Mouse (Mus musculus): Measurements from ENCODE around the gene Ldhd. TPM values are rescaled to one million over a fixed set of nuclear protein-coding genes. Genes with fewer than 3 reads are reported as not detected.

The Ldhd gene
- polyA plus RNA-seq, 1 experiment from 2014 or later = 0.85 TPM

GRCm38 (mm10) chr8:111595712-111596484 is 34.3 kb downstream of the Ldhd start:
- peak; percentile 91 for ATAC-seq
- peak overlapping the region; percentile 83 for H3K27ac ChIP-seq (ENCODE audit: low read depth)
- whole genome bisulfite sequencing (ENCODE audit: insufficient replicate concordance) = 10% methylated on average over 15 of the region's 15 CpGs

GRCm38 (mm10) chr8:111594951-111595350 is 35.2 kb downstream of the Ldhd start:
- no peak for DNase-seq
- no peaks in the 10 kb centered on the region for H3K9me3 ChIP-seq (ENCODE audit: low read length)
- 68% methylated on average over 2 of the region's 2 CpGs for WGBS (ENCODE audit: insufficient replicate concordance)
- no peaks in the 10 kb centered on the region; the same call in 1 of the 2 replicates for H3K36me3 ChIP-seq (replicated peaks; ENCODE audit: insufficient read depth, low read length)
- no peak overlapping the region for H3K9ac ChIP-seq (replicated peaks)
- no peak for TF ChIP-seq EP300 (IDR thresholded peaks at IDR 0.05; ENCODE audit: low read depth)
- no peak for TF ChIP-seq CTCF (IDR thresholded peaks at IDR 0.05; ENCODE audit: low read depth)
- no peaks in the 10 kb centered on the region for H3K27me3 ChIP-seq (ENCODE audit: insufficient read depth, low read length)
- no peak overlapping the region for H3K4me3 ChIP-seq (ENCODE audit: low read depth, low read length)
- H3K27ac ChIP-seq (ENCODE audit: low read depth) = peak overlapping the region; percentile 83
- no peak for ATAC-seq
- peak overlapping the region; percentile 62; the same call in 1 of the 2 replicates for H3K4me2 ChIP-seq (ENCODE audit: low read depth, low read length)
- peaks cover 47% of the 10 kb centered on the region for H3K4me1 ChIP-seq (ENCODE audit: insufficient read depth)

More at GRCm38 (mm10) chr8:111595712-111596484, 34.3 kb downstream of the Ldhd start:
- Histone ChIP-seq H3K36me3 (replicated peaks; ENCODE audit: insufficient read depth, low read length) (no peaks in the 10 kb centered on the region; the same call in 1 of the 2 replicates), H3K9ac (replicated peaks) (peak overlapping the region; percentile 18), H3K4me2 (ENCODE audit: low read depth, low read length) (peak overlapping the region; percentile 62), H3K4me3 (ENCODE audit: low read depth, low read length) (peak overlapping the region; percentile 19; the same call in 1 of the 2 replicates), H3K4me1 (ENCODE audit: insufficient read depth) (peaks cover 47% of the 10 kb centered on the region), H3K9me3 (ENCODE audit: low read length) (no peaks in the 10 kb centered on the region), H3K27me3 (ENCODE audit: insufficient read depth, low read length) (no peaks in the 10 kb centered on the region)
- TF ChIP-seq CTCF (IDR thresholded peaks at IDR 0.05; ENCODE audit: low read depth) = no peak
- TF ChIP-seq EP300 (IDR thresholded peaks at IDR 0.05; ENCODE audit: low read depth) = peak; percentile 87
- DNase-seq = peak; percentile 80

GRCm38 (mm10) chr8:111594044-111594840 is 35.9 kb downstream of the Ldhd start:
- Histone ChIP-seq H3K9me3 (ENCODE audit: low read length) (no peaks in the 10 kb centered on the region), H3K4me1 (ENCODE audit: insufficient read depth) (peaks cover 47% of the 10 kb centered on the region), H3K27me3 (ENCODE audit: insufficient read depth, low read length) (no peaks in the 10 kb centered on the region), H3K4me3 (ENCODE audit: low read depth, low read length) (no peak overlapping the region), H3K27ac (ENCODE audit: low read depth) (peak overlapping the region; percentile 83; the same call in 1 of the 2 replicates), H3K9ac (replicated peaks) (no peak overlapping the region), H3K4me2 (ENCODE audit: low read depth, low read length) (no peak overlapping the region), H3K36me3 (replicated peaks; ENCODE audit: insufficient read depth, low read length) (no peaks in the 10 kb centered on the region; the same call in 1 of the 2 replicates)
- ATAC-seq (no peak), DNase-seq (no peak)
- WGBS (ENCODE audit: insufficient replicate concordance) = 43% methylated on average over 3 of the region's 3 CpGs
- no peak for TF ChIP-seq EP300 (IDR thresholded peaks at IDR 0.05; ENCODE audit: low read depth)
- TF ChIP-seq CTCF (IDR thresholded peaks at IDR 0.05; ENCODE audit: low read depth) = no peak

DNA sequence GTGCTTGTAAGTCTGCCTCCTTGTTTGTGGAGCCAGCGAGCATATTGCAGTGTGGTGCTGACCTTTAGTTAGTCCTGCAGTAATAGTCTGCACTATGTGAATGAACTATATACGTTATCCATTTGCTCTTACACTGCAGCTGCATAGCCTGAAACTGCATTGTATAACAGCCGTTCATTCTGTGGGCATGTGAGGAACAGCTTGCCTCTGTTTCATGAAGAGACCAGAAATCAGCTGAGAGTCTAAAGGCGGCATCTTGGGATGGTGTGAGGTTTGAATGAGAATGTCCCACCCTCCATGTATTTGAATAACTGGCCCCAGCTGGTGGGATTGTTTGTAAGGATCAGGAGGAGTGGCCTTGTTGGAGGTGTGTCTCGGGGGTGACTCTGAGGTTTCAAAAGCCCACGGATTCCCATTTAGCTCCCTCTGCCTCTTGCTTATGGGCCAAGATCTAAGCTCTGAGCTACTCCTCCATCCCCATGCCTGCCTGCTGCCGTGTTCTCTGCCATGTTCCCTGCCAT is 37.7 kb downstream of the Ldhd start:
- no peak overlapping the region for H3K4me2 ChIP-seq (ENCODE audit: low read depth, low read length)
- DNase-seq (no peak), ATAC-seq (no peak)
- H3K27ac ChIP-seq (ENCODE audit: low read depth) = no peak overlapping the region
- TF ChIP-seq EP300 (IDR thresholded peaks at IDR 0.05; ENCODE audit: low read depth) (no peak), CTCF (IDR thresholded peaks at IDR 0.05; ENCODE audit: low read depth) (no peak)
- no peaks in the 10 kb centered on the region; the same call in 1 of the 2 replicates for H3K36me3 ChIP-seq (replicated peaks; ENCODE audit: insufficient read depth, low read length)
- WGBS (ENCODE audit: insufficient replicate concordance) = 63% methylated on average over 7 of the region's 7 CpGs
- H3K9me3 ChIP-seq (ENCODE audit: low read length) = no peaks in the 10 kb centered on the region
- no peak overlapping the region for H3K9ac ChIP-seq (replicated peaks)
- H3K27me3 ChIP-seq (ENCODE audit: insufficient read depth, low read length) = no peaks in the 10 kb centered on the region
- H3K4me3 ChIP-seq (ENCODE audit: low read depth, low read length) = no peak overlapping the region
- peaks cover 44% of the 10 kb centered on the region for H3K4me1 ChIP-seq (ENCODE audit: insufficient read depth)

DNA sequence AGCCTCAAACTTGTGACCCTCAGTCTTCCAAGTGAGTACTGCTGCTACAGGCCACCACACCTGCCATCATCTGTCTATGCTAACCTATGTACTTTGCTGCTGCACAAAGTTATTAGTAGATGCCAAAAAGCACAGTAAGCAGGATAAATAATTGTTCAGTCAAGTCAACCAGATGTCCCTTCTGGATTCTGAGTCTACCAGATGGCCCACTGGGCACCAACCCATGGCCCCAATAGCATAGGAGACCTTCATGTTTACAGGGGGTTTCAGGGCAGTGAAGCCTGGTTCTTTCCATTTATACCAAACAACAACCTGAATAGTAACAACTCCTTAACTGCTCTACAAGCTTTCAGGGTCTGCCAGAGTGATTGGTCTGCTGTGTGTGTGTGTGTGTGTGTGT is 39.0 kb downstream of the Ldhd start:
- Histone ChIP-seq H3K9me3 (ENCODE audit: low read length) (no peaks in the 10 kb centered on the region), H3K4me2 (ENCODE audit: low read depth, low read length) (no peak overlapping the region), H3K27me3 (ENCODE audit: insufficient read depth, low read length) (no peaks in the 10 kb centered on the region), H3K4me3 (ENCODE audit: low read depth, low read length) (no peak overlapping the region), H3K9ac (replicated peaks) (no peak overlapping the region), H3K27ac (ENCODE audit: low read depth) (no peak overlapping the region), H3K36me3 (replicated peaks; ENCODE audit: insufficient read depth, low read length) (no peaks in the 10 kb centered on the region; the same call in 1 of the 2 replicates), H3K4me1 (ENCODE audit: insufficient read depth) (peaks cover 32% of the 10 kb centered on the region)
- TF ChIP-seq CTCF (IDR thresholded peaks at IDR 0.05; ENCODE audit: low read depth) = no peak
- TF ChIP-seq EP300 (IDR thresholded peaks at IDR 0.05; ENCODE audit: low read depth) = no peak
- DNase-seq (no peak), ATAC-seq (no peak)

DNA sequence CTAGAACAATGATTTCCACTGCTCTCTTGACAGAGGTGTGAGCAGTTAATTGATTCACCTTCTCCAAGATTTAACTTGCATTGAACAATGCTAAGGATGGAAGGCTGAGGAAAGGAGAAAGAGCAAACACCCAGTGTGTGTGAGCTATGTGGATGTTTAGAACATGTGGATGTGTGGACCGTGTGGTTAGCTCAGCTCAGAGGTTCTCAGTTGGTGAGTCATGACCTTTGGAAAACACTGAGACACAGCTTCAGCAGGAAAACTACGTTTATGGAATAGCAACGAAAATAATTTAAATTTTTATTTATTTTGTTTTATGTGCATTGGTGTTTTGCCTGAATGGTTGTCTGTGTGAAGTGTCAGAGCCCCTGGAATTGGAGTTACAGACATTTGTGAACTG is 40.0 kb downstream of the Ldhd start:
- Histone ChIP-seq H3K4me1 (ENCODE audit: insufficient read depth) (peaks cover 22% of the 10 kb centered on the region), H3K4me2 (ENCODE audit: low read depth, low read length) (no peak overlapping the region), H3K9me3 (ENCODE audit: low read length) (no peaks in the 10 kb centered on the region), H3K36me3 (replicated peaks; ENCODE audit: insufficient read depth, low read length) (no peaks in the 10 kb centered on the region; the same call in 1 of the 2 replicates), H3K9ac (replicated peaks) (no peak overlapping the region), H3K27ac (ENCODE audit: low read depth) (no peak overlapping the region), H3K27me3 (ENCODE audit: insufficient read depth, low read length) (no peaks in the 10 kb centered on the region), H3K4me3 (ENCODE audit: low read depth, low read length) (no peak overlapping the region)
- TF ChIP-seq EP300 (IDR thresholded peaks at IDR 0.05; ENCODE audit: low read depth) = no peak
- TF ChIP-seq CTCF (IDR thresholded peaks at IDR 0.05; ENCODE audit: low read depth) = no peak
- WGBS (ENCODE audit: insufficient replicate concordance) = 46% methylated on average over 3 of the region's 3 CpGs
- no peak for ATAC-seq
- no peak for DNase-seq

Data from liver, postnatal 0 days (tissue).